Mouse (Mus musculus) ES-E14 (cell line): ENCODE results near the gene Abr. TPM values are rescaled to one million over a fixed set of nuclear protein-coding genes. Genes with fewer than 3 reads are reported as not detected.

Source experiments
- DNase-seq: peaks from one replicate; pipeline ENCODE4 v3.0.0-alpha.2; 2013; ENCODE audit warnings: low read depth, low spot score
- H3K27ac ChIP-seq: 2 replicates; pipeline ENCODE4 v1.5.1; 2012; ENCODE audit warnings: low read depth, mild to moderate bottlenecking, low read length, moderate library complexity, mixed read lengths; ENCODE audit not compliant: poor library complexity, insufficient read depth, severe bottlenecking
- H3K36me3 ChIP-seq: 2 replicates; pipeline ENCODE4 v1.6.1; 2012; ENCODE audit warnings: mild to moderate bottlenecking, low read length, moderate library complexity, mixed read lengths; ENCODE audit not compliant: control insufficient read depth, poor library complexity, insufficient read depth, severe bottlenecking
- H3K4me1 ChIP-seq, 2 experiments: fragments of 150-350 bp in 1 of 2; sonication (generic) in 1 of 2; 2 replicates each; pipeline ENCODE4 v1.6.1; 2012; ENCODE audit warnings: low read length in 2 of 2, mild to moderate bottlenecking in 1 of 2, mixed read lengths in 1 of 2; ENCODE audit not compliant: control insufficient read depth in 2 of 2, insufficient read depth in 2 of 2, poor library complexity in 1 of 2
- H3K4me3 ChIP-seq, 2 experiments: fragments of 150-350 bp in 1 of 2; sonication (generic) in 1 of 2; 2 replicates each; pipeline ENCODE4 v1.5.1; 2012; ENCODE audit warnings: low read length in 2 of 2, low read depth in 1 of 2, mild to moderate bottlenecking in 1 of 2, mixed read lengths in 1 of 2; ENCODE audit not compliant: insufficient read depth in 1 of 2, poor library complexity in 1 of 2, severe bottlenecking in 1 of 2
- H3K9ac ChIP-seq: 2 replicates; pipeline ENCODE4 v1.6.1; 2012; ENCODE audit warnings: low read depth, mild to moderate bottlenecking, low read length, mixed read lengths; ENCODE audit not compliant: poor library complexity, insufficient read depth, severe bottlenecking
- H3K9me3 ChIP-seq: fragments of 150-350 bp; sonication (generic); 2 replicates; pipeline ENCODE4 v1.6.1; 2012; ENCODE audit warnings: low read depth, mild to moderate bottlenecking, low read length; ENCODE audit not compliant: control insufficient read depth, insufficient read depth
- CHD2 ChIP-seq: IDR thresholded peaks from 2 replicates; pipeline ENCODE4 v1.6.1; 2014; ENCODE audit warnings: mild to moderate bottlenecking, low read depth, low read length, inconsistent platforms
- HCFC1 ChIP-seq: IDR thresholded peaks from 2 replicates; pipeline ENCODE4 v1.6.1; 2012; ENCODE audit warnings: low read length, inconsistent platforms, borderline replicate concordance; ENCODE audit not compliant: insufficient read depth
- MAFK ChIP-seq: IDR thresholded peaks from 2 replicates; pipeline ENCODE4 v1.6.1; 2014; ENCODE audit warnings: mild to moderate bottlenecking, low read depth, low read length, inconsistent platforms; ENCODE audit not compliant: insufficient read depth
- ZC3H11A ChIP-seq: IDR thresholded peaks from 2 replicates; pipeline ENCODE4 v1.6.1; 2012; ENCODE audit warnings: low read depth, mild to moderate bottlenecking, inconsistent platforms, low read length, borderline replicate concordance
- ZNF384 ChIP-seq: IDR thresholded peaks from 2 replicates; pipeline ENCODE4 v1.6.1; 2012; ENCODE audit warnings: low read depth, low read length, inconsistent platforms
- in situ Hi-C, 2 experiments: fragments of 600-800 bp; cut with MboI; formaldehyde crosslinking; loops; one replicate each; pipeline ENCODE4 v1.15.1; 2025; ENCODE audit warnings: low sequenced_read_pairs in 2 of 2, inconsistent platforms in 1 of 2; ENCODE audit not compliant: unreplicated experiment in 2 of 2
- total RNA-seq: library from RNA; depleted of rRNA; stranded (reverse); fragments of 300-350 nt; gene quantifications from 2 replicates; pipeline ENCODE4 v1.2.3, GENCODE M21; 2012

The Abr gene
- total RNA-seq, 1 experiment: 28.6 TPM

GRCm38 (mm10) chr11:76436864-76437437 lies 185.2 kb downstream of the Abr start:
- H3K4me3 ChIP-seq: peak overlapping the region; percentile 67 to 82
- DNase-seq: peak; percentile 56
- no peak for TF ChIP-seq MAFK
- no peak for TF ChIP-seq ZC3H11A
- no peak for TF ChIP-seq CHD2
- no peak for TF ChIP-seq ZNF384
- TF ChIP-seq HCFC1: no peak
- H3K36me3 ChIP-seq: no peaks in the 10 kb centered on the region; the same call in 1 of the 2 replicates
- H3K27ac ChIP-seq: no peak overlapping the region
- H3K9ac ChIP-seq: peak overlapping the region; percentile 56; the same call in 1 of the 2 replicates
- H3K4me1 ChIP-seq: peaks cover 0 to 5% of the 10 kb centered on the region in 2 experiments; a peak in 1 of 4 replicates
- H3K9me3 ChIP-seq: no peaks in the 10 kb centered on the region
- in situ Hi-C loops: no loop called here

DNA sequence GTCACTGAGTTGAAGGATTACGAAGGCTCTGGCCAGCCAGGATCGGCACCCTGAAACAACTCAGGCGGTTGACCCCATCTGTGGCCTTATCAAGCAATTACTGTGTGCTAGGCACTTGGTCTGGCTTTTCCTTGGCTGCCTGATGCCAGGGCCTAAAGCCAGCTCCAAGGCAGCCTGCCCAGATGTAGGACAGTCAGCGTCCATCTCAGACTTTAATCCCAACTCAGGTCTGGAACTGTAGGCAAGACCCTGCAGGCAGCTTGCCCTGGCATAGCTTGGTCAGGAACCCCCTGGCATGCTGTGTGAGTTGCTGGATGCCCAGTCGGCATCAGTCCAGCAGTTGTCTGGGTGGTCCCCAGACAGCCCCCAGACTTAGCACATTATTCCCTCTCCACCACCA lies 186.1 kb downstream of the Abr start:
- TF ChIP-seq HCFC1 (no peak), ZC3H11A (no peak), MAFK (no peak), CHD2 (no peak), ZNF384 (no peak)
- Histone ChIP-seq H3K36me3 (no peaks in the 10 kb centered on the region; the same call in 1 of the 2 replicates), H3K27ac (no peak overlapping the region), H3K4me3 (no peak overlapping the region), H3K9me3 (no peaks in the 10 kb centered on the region), H3K4me1 (peaks cover 0 to 4% of the 10 kb centered on the region in 2 experiments; a peak in 1 of 4 replicates), H3K9ac (no peak overlapping the region)
- DNase-seq: no peak
- in situ Hi-C loops: no loop called here

DNA sequence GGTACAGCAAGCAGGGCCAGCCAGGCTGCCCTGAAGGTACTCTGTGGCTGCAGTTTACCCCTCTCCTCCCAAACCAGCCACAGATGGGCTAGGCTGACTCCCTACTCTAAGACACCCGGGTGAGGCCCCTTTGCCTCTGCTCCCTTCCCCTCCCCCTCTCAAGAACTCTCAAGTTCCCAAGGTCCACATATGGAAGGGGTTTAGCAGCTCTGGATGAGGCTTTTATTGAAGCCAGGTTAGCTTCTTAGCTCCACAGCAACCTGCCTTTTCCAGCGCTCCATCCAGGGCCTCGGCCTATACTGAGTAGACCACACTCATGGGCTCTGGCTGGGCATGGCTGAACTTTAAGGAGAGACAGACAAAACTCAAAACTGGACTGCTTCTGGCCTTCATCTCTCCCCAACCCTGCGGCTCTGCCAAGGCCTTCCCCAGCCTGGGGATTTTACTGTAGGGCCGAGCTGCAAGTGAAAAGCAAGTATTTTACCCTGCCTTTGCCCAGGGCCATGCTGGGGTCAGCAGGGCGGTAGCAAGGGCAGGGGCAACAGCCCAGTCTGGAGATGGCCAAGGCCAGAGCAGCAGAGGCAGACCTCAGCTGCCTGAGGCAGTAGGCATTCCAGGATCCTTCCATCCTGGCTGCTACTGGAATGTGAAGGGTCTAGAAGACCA lies 192.0 kb downstream of the Abr start:
- Histone ChIP-seq H3K4me1 (no peaks in the 10 kb centered on the region; a peak in 1 of 4 replicates), H3K27ac (no peak overlapping the region), H3K9ac (no peak overlapping the region), H3K4me3 (no peak overlapping the region), H3K36me3 (peaks cover 2% of the 10 kb centered on the region; the same call in 1 of the 2 replicates), H3K9me3 (no peaks in the 10 kb centered on the region)
- TF ChIP-seq CHD2 (no peak), ZNF384 (no peak), HCFC1 (no peak), ZC3H11A (no peak), MAFK (no peak)
- no peak for DNase-seq
- in situ Hi-C loops: no loop called here

DNA sequence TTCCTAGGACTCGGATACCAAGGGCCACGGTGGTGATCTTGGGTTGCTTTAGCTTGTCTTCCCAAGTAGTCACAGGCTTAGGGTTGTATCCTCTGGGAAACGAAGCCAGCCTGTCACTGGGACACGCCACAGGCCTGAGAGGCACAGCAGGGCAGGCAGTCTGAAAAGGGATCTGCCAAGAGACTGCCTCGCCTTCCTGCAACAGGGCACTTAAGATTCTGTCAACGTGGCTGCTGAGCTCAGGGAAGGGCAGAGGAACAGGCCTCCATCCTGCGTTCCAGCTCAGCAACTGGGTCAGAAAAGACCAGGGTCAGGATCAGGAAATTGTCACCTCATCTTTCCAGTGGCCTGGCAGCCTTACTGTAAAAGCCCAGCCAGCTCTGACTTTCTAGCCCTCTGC lies 192.6 kb downstream of the Abr start:
- in situ Hi-C loops: no loop called here
- H3K9ac ChIP-seq: no peak overlapping the region

More for the DNA sequence above, 192.6 kb downstream of the Abr start:
- Histone ChIP-seq H3K4me3 (no peak overlapping the region), H3K9me3 (no peaks in the 10 kb centered on the region), H3K27ac (no peak overlapping the region), H3K4me1 (no peaks in the 10 kb centered on the region), H3K36me3 (peaks cover 4% of the 10 kb centered on the region; the same call in 1 of the 2 replicates)
- TF ChIP-seq ZC3H11A (no peak), MAFK (no peak), ZNF384 (no peak), HCFC1 (no peak), CHD2 (no peak)
- DNase-seq: no peak
